Mouse (Mus musculus) lung, embryonic 16.5 days (tissue): ENCODE measurements at regions not wholly inside any gene's neighbourhood (a gene's known extent, or its start where the extent isn't known, plus 50 kb on each side); places are given as distances from the start of the nearest gene placed in this dataset.

Source experiments
- ATAC-seq: fragments of 200-750 bp; cut with Nextera tagmentation; 2 replicates; pipeline ENCODE4 v1.8.0; 2017; ENCODE audit warnings: low read depth, mild to moderate bottlenecking, moderate library complexity
- H3K27ac ChIP-seq: fragments of 300-500 bp; sonication (generic); 2 replicates; pipeline ENCODE4 v1.5.1; 2014; ENCODE audit warnings: mild to moderate bottlenecking, control low read depth, low read length
- H3K27me3 ChIP-seq: fragments of 300-500 bp; sonication (generic); 2 replicates; pipeline ENCODE4 v1.6.1; 2014; ENCODE audit warnings: low read depth, low read length, mixed read lengths; ENCODE audit not compliant: control insufficient read depth, insufficient read depth
- H3K36me3 ChIP-seq: fragments of 300-500 bp; sonication (generic); 2 replicates; pipeline ENCODE4 v1.6.1; 2014; ENCODE audit warnings: low read length; ENCODE audit not compliant: control insufficient read depth, insufficient read depth
- H3K4me1 ChIP-seq: fragments of 300-500 bp; sonication (generic); replicated peaks from 2 replicates; pipeline ENCODE4 v1.6.1; 2014; ENCODE audit warnings: low read length, mixed read lengths; ENCODE audit not compliant: control insufficient read depth, insufficient read depth
- H3K4me2 ChIP-seq: fragments of 300-500 bp; sonication (generic); 2 replicates; pipeline ENCODE4 v1.6.1; 2014; ENCODE audit warnings: low read depth, low read length, control low read depth
- H3K4me3 ChIP-seq: fragments of 300-500 bp; sonication (generic); 2 replicates; pipeline ENCODE4 v1.5.1; 2014; ENCODE audit warnings: mild to moderate bottlenecking, low read length, control low read depth
- H3K9ac ChIP-seq: fragments of 300-500 bp; sonication (generic); 2 replicates; pipeline ENCODE4 v1.6.1; 2014; ENCODE audit warnings: low read length, control low read depth
- H3K9me3 ChIP-seq: fragments of 300-500 bp; sonication (generic); 2 replicates; pipeline ENCODE4 v1.6.1; 2016; ENCODE audit warnings: low read length; ENCODE audit not compliant: control insufficient read depth
- WGBS: fragments of 180-500 bp; shearing (Covaris S2); extraction: QIAGEN DNeasy Blood & Tissue Kit; methylation state at CpG from one replicate; pipeline ENCODE4 v1.1.7; 2014; 5-methylcytosine and 5-hydroxymethylcytosine counted together

DNA sequence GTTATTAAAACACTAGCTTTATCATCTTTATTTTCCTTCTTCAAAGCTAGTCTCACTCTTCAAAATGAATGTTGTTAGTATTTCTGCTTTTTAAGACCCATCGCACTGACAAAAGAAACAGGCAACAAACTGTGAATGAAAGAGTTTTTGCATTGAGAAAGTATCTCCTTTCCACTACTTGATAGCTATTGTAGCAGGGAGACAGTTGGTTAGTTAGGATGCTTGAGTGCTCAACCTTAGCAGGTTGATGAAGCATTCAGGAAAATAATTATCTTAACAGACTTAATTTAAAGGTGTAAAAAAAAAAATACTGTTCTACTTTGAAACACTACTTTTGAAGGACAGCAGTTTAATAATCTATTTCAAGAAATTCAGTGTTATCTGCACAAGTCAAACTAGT lies 305.9 kb downstream of the Fgf10 start:
- Histone ChIP-seq H3K4me2 (no peak overlapping the region), H3K4me1 (no peaks in the 10 kb centered on the region), H3K27me3 (no peaks in the 10 kb centered on the region), H3K9me3 (no peaks in the 10 kb centered on the region), H3K27ac (no peak overlapping the region), H3K36me3 (no peaks in the 10 kb centered on the region), H3K9ac (no peak overlapping the region), H3K4me3 (no peak overlapping the region)
- no peak for ATAC-seq
- WGBS: 88% methylated on average over 1 of the region's 1 CpGs

DNA sequence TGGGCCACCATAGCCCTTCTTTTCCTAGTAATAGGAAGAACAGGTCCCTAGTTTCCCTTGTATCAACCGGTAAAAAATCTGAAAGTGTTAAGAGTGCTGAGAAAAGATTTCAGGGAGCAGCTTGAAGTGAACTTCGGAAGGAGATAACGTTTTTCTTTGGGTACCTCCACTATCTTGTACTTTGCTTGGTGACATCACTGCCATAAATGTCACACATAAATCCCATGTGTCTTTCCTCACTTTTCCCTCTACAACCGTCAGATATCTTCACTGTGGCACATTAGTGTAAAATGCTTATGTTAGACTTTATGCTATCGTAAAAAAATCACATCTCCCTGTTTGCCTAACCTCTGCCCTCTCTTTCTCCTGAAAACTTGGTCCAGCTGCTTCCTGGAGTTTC lies 309.9 kb downstream of the Fgf10 start:
- no peak for ATAC-seq
- no peaks in the 10 kb centered on the region for H3K36me3 ChIP-seq

DNA sequence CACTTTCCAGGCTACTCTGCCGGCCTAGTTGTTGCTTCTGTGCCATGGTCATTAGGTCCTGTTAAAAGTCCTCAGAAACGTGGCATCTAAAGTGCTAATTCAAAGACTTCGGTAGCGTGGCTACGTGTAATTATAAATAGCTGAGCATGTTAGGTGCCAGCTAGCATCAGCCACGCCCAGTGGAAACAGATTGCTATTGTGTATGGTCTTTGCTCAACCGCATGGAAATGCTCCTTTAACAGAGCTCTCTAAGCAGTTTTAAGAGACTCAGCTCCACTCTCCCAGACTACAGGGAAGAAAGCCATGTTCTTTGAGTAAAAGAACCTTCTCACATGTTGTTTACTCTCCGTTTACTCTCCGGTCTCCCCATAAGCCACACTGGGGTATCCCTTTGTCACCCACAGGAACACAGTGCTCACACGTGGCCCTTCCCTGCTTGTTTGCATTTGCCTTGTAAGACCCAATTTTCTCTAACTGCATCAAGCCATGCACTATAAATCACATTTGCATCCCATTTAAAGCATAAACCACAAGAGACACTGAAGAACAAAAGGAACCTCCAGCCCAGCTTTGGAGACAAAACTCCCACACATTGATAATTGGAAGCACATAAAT lies 311.7 kb downstream of the Fgf10 start:
- Histone ChIP-seq H3K9ac (no peak overlapping the region), H3K4me2 (no peak overlapping the region), H3K4me3 (no peak overlapping the region), H3K36me3 (no peaks in the 10 kb centered on the region), H3K9me3 (no peaks in the 10 kb centered on the region), H3K4me1 (no peaks in the 10 kb centered on the region), H3K27ac (no peak overlapping the region), H3K27me3 (no peaks in the 10 kb centered on the region)
- ATAC-seq: no peak
- WGBS: 82% methylated on average over 10 of the region's 10 CpGs

More for the DNA sequence above, 309.9 kb downstream of the Fgf10 start:
- H3K9ac ChIP-seq: no peak overlapping the region
- H3K27me3 ChIP-seq: no peaks in the 10 kb centered on the region
- no peaks in the 10 kb centered on the region for H3K4me1 ChIP-seq
- H3K4me3 ChIP-seq: no peak overlapping the region
- no peak overlapping the region for H3K27ac ChIP-seq
- WGBS: 50% methylated on average over 5 of the region's 5 CpGs
- no peaks in the 10 kb centered on the region for H3K9me3 ChIP-seq
- no peak overlapping the region for H3K4me2 ChIP-seq

DNA sequence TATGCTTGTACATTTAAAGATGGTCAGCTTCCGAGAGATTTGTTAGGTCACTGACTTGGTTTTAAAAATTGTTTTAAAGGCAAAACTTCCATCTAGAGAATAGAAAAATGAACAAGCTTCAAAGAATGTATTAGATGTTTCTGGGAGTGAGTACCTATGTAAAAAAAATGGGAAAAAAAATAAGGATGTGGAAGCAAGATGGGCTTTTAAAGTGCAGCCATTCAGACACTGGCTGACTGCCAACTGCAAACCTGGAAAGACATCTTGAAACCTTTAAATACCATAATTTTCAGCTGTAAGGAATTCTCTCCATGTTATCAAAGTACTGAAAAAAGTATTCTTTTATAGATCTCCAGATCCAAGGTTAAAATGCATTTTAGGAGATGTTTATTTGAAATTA lies 315.7 kb downstream of the Fgf10 start:
- Histone ChIP-seq H3K27ac (no peak overlapping the region), H3K36me3 (no peaks in the 10 kb centered on the region), H3K4me3 (no peak overlapping the region), H3K9me3 (no peaks in the 10 kb centered on the region), H3K9ac (no peak overlapping the region), H3K4me2 (no peak overlapping the region), H3K4me1 (no peaks in the 10 kb centered on the region), H3K27me3 (no peaks in the 10 kb centered on the region)
- 40% methylated on average over 1 of the region's 1 CpGs for WGBS
- ATAC-seq: no peak

DNA sequence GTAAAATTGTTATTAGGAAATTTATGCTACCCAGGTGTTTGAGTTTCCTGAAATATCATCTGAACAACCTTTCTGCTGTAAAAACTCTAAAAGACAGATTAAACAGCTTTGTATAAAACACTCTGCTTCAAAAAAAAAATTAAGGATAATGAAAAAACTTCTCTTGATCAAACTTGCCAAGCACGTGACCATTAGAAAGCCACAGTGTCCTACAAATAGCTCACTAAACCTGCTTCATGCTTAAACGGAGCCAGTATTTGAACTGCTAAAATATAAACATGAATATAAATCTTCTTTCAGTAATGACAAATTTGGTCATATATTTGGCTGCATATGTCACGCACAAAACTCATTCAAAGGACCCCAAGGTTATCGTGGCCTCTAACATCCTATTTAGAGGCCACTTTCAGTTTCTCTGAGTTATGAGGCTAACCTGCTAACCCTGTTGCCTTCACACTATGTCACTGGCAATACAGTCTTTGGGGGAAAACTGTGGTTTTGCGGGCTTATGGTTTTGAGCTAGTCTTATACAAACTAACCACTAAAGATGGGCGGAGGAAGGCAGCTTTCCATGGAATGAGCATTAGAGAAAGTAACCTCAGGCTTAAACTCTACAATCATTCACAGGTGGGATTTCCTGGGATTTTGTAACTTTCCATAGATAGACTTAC lies 355.8 kb downstream of the Fgf10 start:
- no peaks in the 10 kb centered on the region for H3K36me3 ChIP-seq
- no peak overlapping the region for H3K27ac ChIP-seq
- no peak overlapping the region for H3K4me2 ChIP-seq
- ATAC-seq: no peak
- H3K4me1 ChIP-seq: no peaks in the 10 kb centered on the region
- no peak overlapping the region for H3K9ac ChIP-seq
- WGBS: 70% methylated on average over 6 of the region's 6 CpGs
- no peaks in the 10 kb centered on the region for H3K9me3 ChIP-seq
- no peak overlapping the region for H3K4me3 ChIP-seq
- no peaks in the 10 kb centered on the region for H3K27me3 ChIP-seq

DNA sequence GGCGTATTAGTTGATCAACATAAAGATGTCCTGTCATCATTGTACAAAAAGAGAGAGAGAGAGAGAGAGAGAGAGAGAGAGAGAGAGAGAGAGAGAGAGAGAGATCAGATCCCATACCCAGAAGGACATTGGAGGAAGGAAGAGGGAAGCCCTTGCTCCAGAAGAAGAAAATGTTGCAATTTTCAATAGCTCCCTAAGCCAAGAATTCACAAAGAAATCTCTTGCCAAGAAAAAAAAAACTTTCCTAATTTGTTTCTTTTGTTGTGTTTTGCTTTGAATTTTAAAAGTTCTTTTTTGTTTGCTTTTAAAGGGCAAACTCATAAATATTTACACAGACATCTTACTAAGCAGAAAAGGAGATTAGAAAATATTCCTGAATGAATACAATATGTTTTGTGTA lies 370.0 kb downstream of the Fgf10 start:
- no peak for ATAC-seq
- WGBS: 57% methylated on average over 1 of the region's 1 CpGs
- 0 out of 2 replicates have a peak overlapping the region, but pooled peaks have one; percentile 20 for H3K27ac ChIP-seq

GRCm38 (mm10) chr13:119045112-119045511 lies 375.5 kb downstream of the Fgf10 start:
- H3K4me2 ChIP-seq: no peak overlapping the region
- no peaks in the 10 kb centered on the region for H3K4me1 ChIP-seq
- no peaks in the 10 kb centered on the region for H3K9me3 ChIP-seq
- WGBS: 53% methylated on average over 1 of the region's 1 CpGs
- no peaks in the 10 kb centered on the region for H3K36me3 ChIP-seq
- no peak for ATAC-seq
- H3K27me3 ChIP-seq: no peaks in the 10 kb centered on the region
- no peak overlapping the region for H3K4me3 ChIP-seq
- no peak overlapping the region for H3K9ac ChIP-seq
- no peak overlapping the region for H3K27ac ChIP-seq

More for the DNA sequence above, 370.0 kb downstream of the Fgf10 start:
- no peaks in the 10 kb centered on the region for H3K4me1 ChIP-seq
- no peak overlapping the region for H3K4me3 ChIP-seq
- no peaks in the 10 kb centered on the region for H3K36me3 ChIP-seq
- H3K9ac ChIP-seq: no peak overlapping the region
- no peak overlapping the region for H3K4me2 ChIP-seq
- no peaks in the 10 kb centered on the region for H3K27me3 ChIP-seq
- no peaks in the 10 kb centered on the region for H3K9me3 ChIP-seq

DNA sequence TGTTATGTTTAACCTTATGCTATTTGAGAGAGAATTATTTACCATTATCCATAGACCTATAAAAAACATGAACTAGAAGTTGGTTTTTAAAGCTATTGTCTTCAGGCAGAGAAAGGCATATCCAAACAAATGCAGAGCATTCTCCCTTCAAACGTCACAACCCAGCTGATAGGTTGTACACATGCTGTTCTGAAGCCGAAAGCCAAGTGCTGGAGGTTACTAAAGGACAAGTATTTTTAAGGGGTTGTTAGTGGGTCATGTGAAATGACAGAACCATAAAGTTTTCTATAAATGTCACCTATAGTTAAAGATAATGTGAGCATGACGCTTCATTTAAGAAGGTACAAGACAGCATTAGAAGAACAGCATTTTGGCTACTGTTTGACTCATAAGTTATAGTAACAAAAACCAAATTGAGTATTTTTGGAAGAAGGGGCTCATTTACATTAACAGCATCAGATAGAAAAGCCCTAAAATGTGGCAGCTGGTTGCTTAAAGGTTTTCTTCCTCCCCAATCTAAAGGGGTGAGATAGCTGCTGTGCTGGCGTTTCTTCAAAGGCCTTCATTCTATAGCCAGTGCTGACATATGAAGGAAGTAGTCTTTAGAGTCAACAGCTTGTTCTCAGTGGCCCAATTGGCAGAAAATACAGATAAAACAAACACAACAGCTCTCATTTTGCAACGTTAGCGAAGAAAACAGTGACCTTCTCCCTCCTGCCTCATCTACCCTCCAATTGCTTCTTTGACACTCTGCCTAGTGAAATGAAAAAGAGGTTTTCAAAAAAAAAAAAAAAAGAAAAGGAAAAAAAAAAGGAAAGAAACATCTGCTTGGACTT lies 359.4 kb upstream of the Paip1 start:
- Histone ChIP-seq H3K27me3 (no peaks in the 10 kb centered on the region), H3K4me2 (no peak overlapping the region), H3K4me3 (no peak overlapping the region), H3K9me3 (no peaks in the 10 kb centered on the region), H3K27ac (peak overlapping the region; percentile 31), H3K4me1 (peaks cover 2% of the 10 kb centered on the region; the same call in 1 of the 2 replicates), H3K36me3 (no peaks in the 10 kb centered on the region), H3K9ac (no peak overlapping the region)
- WGBS: 52% methylated on average over 6 of the region's 6 CpGs
- ATAC-seq: peak; percentile 84

GRCm38 (mm10) chr13:119069581-119069936 lies 358.8 kb upstream of the Paip1 start:
- H3K4me3 ChIP-seq: no peak overlapping the region
- H3K4me2 ChIP-seq: no peak overlapping the region
- no peaks in the 10 kb centered on the region for H3K9me3 ChIP-seq
- no peak overlapping the region for H3K9ac ChIP-seq
- H3K27me3 ChIP-seq: no peaks in the 10 kb centered on the region
- H3K4me1 ChIP-seq: peaks cover 2% of the 10 kb centered on the region; the same call in 1 of the 2 replicates
- 52% methylated on average over 7 of the region's 7 CpGs for WGBS
- H3K36me3 ChIP-seq: no peaks in the 10 kb centered on the region
- ATAC-seq: peak; percentile 55
- H3K27ac ChIP-seq: peak overlapping the region; percentile 14; the same call in 1 of the 2 replicates
